Mouse (Mus musculus) kidney, embryonic 15.5 days (tissue): ENCODE data around the gene Actn1. TPM values are rescaled to one million over a fixed set of nuclear protein-coding genes. Genes with fewer than 3 reads are reported as not detected.
"Not testable (repeated sequence)": the region's sequence is repeated elsewhere in the genome, so short reads cannot be mapped to it uniquely, and the experiment has no call there.

Experiments used
- ATAC-seq: fragments of 200-750 bp; cut with Nextera tagmentation; replicated peaks from 2 replicates; pipeline ENCODE4 v1.8.0; 2017; ENCODE audit warnings: moderate TSS enrichment; ENCODE audit not compliant: low FRiP score
- H3K27ac ChIP-seq: fragments of 300-500 bp; sonication (generic); 2 replicates; pipeline ENCODE4 v1.5.1; 2015; ENCODE audit warnings: mild to moderate bottlenecking, inconsistent platforms
- H3K27me3 ChIP-seq: fragments of 300-500 bp; sonication (generic); 2 replicates; pipeline ENCODE4 v1.6.1; 2015; ENCODE audit warnings: inconsistent platforms
- H3K36me3 ChIP-seq: fragments of 300-500 bp; sonication (generic); 2 replicates; pipeline ENCODE4 v1.6.1; 2015; ENCODE audit warnings: inconsistent platforms
- H3K4me1 ChIP-seq: fragments of 300-500 bp; sonication (generic); 2 replicates; pipeline ENCODE4 v1.6.1; 2015; ENCODE audit warnings: inconsistent platforms
- H3K4me2 ChIP-seq: fragments of 300-500 bp; sonication (generic); 2 replicates; pipeline ENCODE4 v1.6.1; 2015; ENCODE audit warnings: moderate library complexity, mild to moderate bottlenecking, inconsistent platforms
- H3K4me3 ChIP-seq: fragments of 300-500 bp; sonication (generic); replicated peaks from 2 replicates; pipeline ENCODE4 v1.5.1; 2015; ENCODE audit warnings: mild to moderate bottlenecking, inconsistent platforms
- H3K9ac ChIP-seq: fragments of 300-500 bp; sonication (generic); 2 replicates; pipeline ENCODE4 v1.6.1; 2015; ENCODE audit warnings: mild to moderate bottlenecking, inconsistent platforms
- H3K9me3 ChIP-seq: fragments of 300-500 bp; sonication (generic); replicated peaks from 2 replicates; pipeline ENCODE4 v1.6.1; 2016; ENCODE audit warnings: inconsistent platforms
- WGBS: fragments of 180-500 bp; shearing (Covaris S2); methylation state at CpG from one replicate; pipeline ENCODE4 v1.1.7; 2015; ENCODE audit warnings: mixed read lengths; 5-methylcytosine and 5-hydroxymethylcytosine counted together
- polyA plus RNA-seq: library from polyadenylated mRNA; unstranded; fragments of >200 nt; fragmentation: Nextera tagmentation; extraction: Ambion mirVana; gene quantifications from 2 replicates; pipeline ENCODE4 v1.2.1, GENCODE M21; 2015

Gene Actn1
- polyA plus RNA-seq, 1 experiment from 2014 or later, result 47.6 TPM

DNA sequence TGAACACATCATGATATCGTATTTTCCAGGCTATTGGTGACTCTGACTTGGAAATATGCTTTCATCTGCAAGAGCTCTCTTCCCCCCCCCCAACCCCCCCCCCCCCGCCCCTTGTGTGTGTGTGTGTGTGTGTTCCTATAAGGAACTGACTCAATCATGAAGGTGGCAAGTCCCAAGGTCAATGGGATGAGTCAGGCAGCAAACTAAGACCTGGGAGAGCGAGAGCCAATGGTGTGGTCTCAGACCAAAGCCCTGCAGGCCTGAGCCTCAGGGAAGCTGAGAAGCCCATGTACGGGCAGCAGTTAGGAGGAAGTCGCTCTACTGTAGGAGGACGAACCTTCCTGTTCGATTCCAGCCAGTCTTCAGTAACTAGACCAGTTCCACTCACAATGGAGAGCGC lies 17.3 kb upstream of the Actn1 start:
- H3K9ac ChIP-seq, result no peak overlapping the region
- no peak for ATAC-seq
- H3K36me3 ChIP-seq, result no peaks in the 10 kb centered on the region
- H3K27me3 ChIP-seq, result no peaks in the 10 kb centered on the region
- H3K9me3 ChIP-seq, result no peaks in the 10 kb centered on the region
- peaks cover 29% of the 10 kb centered on the region for H3K4me1 ChIP-seq
- no peak overlapping the region for H3K4me3 ChIP-seq
- H3K4me2 ChIP-seq, result no peak overlapping the region
- 85% methylated on average over 7 of the region's 8 CpGs for WGBS
- no peak overlapping the region for H3K27ac ChIP-seq

DNA sequence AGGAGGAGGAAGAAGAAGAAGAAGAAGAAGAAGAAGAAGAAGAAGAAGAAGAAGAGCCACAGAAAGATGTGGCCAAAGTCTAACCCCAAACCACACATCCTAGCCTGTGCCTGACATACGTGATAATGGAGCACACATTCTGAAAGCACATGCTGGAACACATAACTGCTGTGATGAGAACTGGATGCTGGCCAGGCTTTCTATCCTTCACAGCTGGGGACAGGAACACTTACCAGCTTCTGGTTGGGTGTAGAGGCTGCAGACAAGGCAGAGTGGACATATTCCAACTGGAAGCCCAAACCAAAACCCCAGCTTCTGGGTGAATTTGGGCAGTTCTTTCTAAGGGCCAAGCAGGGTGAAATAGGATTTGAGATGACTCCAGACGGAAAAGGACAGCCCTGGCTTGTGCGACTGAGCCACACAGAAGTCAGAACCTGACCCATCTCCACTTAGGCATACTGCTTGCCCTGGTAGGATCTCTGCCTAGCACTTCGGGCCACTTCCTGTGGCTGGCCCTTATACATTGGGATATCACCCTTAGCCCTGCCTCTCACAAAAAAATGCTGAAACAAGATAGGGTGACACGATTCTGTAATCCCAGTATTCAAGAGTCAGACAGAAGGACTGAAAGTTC lies 15.1 kb upstream of the Actn1 start:
- no peak for ATAC-seq
- H3K4me2 ChIP-seq, result no peak overlapping the region
- no peak overlapping the region for H3K9ac ChIP-seq
- H3K4me1 ChIP-seq, result peaks cover 28% of the 10 kb centered on the region
- H3K4me3 ChIP-seq, result no peak overlapping the region
- WGBS, result 85% methylated on average over 5 of the region's 5 CpGs
- no peaks in the 10 kb centered on the region for H3K27me3 ChIP-seq
- H3K9me3 ChIP-seq, result no peaks in the 10 kb centered on the region
- H3K36me3 ChIP-seq, result no peaks in the 10 kb centered on the region
- H3K27ac ChIP-seq, result 0 out of 2 replicates have a peak overlapping the region, but pooled peaks have one; percentile 27

DNA sequence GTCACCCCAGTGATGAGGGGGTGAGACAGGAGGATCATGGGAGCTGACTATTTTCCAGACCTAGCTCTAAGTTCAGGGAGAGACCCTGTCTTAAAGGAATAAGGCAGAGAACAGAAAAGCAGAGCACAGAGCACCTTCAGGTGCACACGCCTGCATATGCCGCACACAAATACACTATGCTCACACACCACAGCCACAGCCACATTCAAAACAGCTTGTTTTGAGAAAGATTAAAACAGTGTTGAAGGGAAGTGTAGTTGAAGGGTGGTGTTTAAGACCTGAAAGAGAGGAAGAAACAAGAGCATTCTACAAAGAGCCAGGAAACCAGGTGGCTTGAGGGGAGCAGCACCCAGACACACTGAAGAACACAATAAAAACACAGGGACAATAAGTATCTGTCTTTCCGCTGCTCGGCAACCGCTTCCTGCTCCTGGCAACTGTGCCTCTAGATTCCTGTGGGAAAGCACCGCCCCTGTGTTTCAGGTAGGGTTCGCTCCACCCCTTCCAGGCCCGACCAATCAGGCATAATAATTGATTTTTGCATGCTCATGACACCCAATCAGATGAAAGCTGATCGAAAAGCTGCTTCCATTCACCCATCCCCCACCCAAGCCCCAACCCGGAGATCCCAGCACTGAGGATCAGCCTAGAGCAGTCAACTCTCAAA lies 13.0 kb upstream of the Actn1 start:
- H3K4me3 ChIP-seq, result no peak overlapping the region
- 26% methylated on average over 10 of the region's 10 CpGs for WGBS
- H3K4me1 ChIP-seq, result peaks cover 30% of the 10 kb centered on the region
- H3K4me2 ChIP-seq, result peak overlapping the region; percentile 41
- H3K27me3 ChIP-seq, result no peaks in the 10 kb centered on the region
- no peaks in the 10 kb centered on the region for H3K9me3 ChIP-seq
- H3K9ac ChIP-seq, result no peak overlapping the region
- peak; percentile 73 for ATAC-seq
- peak overlapping the region; percentile 66 for H3K27ac ChIP-seq
- H3K36me3 ChIP-seq, result no peaks in the 10 kb centered on the region

DNA sequence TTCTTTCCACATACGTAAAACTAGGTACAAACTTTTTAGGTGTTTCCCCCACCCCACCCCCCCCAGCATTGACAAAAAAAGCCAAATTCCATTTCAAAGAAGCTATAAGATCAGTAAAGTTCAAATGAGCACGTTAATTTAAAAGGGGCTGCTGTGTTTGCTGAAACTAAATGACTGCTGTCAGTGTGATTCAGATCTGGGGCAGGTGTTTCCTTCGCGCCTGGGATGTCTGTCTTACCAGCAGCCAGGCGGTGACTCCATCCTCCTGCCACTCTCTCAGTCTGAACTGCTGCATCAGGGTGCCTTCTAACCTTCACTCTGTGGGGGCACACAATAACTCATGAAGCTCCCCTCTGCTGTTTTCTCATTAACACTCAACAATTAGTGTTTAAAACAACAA lies 11.6 kb upstream of the Actn1 start:
- peaks cover 30% of the 10 kb centered on the region for H3K4me1 ChIP-seq
- 37% methylated on average over 5 of the region's 5 CpGs for WGBS
- no peak overlapping the region for H3K4me3 ChIP-seq
- H3K4me2 ChIP-seq, result no peak overlapping the region
- no peaks in the 10 kb centered on the region for H3K36me3 ChIP-seq
- H3K9me3 ChIP-seq, result no peaks in the 10 kb centered on the region
- H3K27ac ChIP-seq, result no peak overlapping the region
- ATAC-seq, result no peak
- H3K9ac ChIP-seq, result no peak overlapping the region
- H3K27me3 ChIP-seq, result no peaks in the 10 kb centered on the region

GRCm38 (mm10) chr12:80270924-80271323 lies 10.8 kb upstream of the Actn1 start:
- WGBS, result 6% methylated on average over 3 of the region's 3 CpGs
- no peaks in the 10 kb centered on the region for H3K9me3 ChIP-seq
- H3K27ac ChIP-seq, result peak overlapping the region; percentile 70
- H3K4me2 ChIP-seq, result no peak overlapping the region
- H3K36me3 ChIP-seq, result no peaks in the 10 kb centered on the region
- no peak overlapping the region for H3K4me3 ChIP-seq
- H3K27me3 ChIP-seq, result no peaks in the 10 kb centered on the region
- no peak; the same call in 1 of the 2 replicates for ATAC-seq
- no peak overlapping the region for H3K9ac ChIP-seq
- H3K4me1 ChIP-seq, result peaks cover 28% of the 10 kb centered on the region

GRCm38 (mm10) chr12:80269303-80269702 lies 9.1 kb upstream of the Actn1 start:
- no peak overlapping the region for H3K4me3 ChIP-seq
- H3K4me1 ChIP-seq, result peaks cover 24% of the 10 kb centered on the region
- H3K4me2 ChIP-seq, result no peak overlapping the region
- H3K9ac ChIP-seq, result no peak overlapping the region
- no peak overlapping the region for H3K27ac ChIP-seq
- H3K27me3 ChIP-seq, result no peaks in the 10 kb centered on the region
- 76% methylated on average over 2 of the region's 2 CpGs for WGBS
- H3K9me3 ChIP-seq, result no peaks in the 10 kb centered on the region
- no peaks in the 10 kb centered on the region for H3K36me3 ChIP-seq
- ATAC-seq, result no peak

DNA sequence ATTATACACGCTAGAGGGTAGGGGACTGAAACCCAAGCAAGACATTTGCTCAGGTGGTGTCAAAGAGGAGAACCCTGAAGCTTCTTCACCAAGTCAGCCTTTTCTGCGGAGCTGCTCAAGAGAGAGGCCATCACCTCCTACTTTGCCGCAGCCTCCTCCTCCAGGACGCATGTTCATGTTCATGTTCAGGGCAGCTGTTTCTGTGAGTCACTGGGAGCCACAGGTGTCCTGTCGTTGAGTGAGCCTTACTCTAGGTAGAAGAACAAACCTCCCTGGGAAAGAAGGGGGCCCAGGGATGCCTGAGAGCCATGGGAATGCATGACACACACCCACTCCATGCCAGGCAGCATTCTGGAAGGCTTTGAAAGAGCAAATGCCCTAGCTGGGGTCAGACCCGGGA lies 7.8 kb upstream of the Actn1 start:
- no peaks in the 10 kb centered on the region for H3K9me3 ChIP-seq
- no peaks in the 10 kb centered on the region for H3K36me3 ChIP-seq
- H3K4me2 ChIP-seq, result no peak overlapping the region
- WGBS, result 81% methylated on average over 6 of the region's 6 CpGs
- no peak overlapping the region for H3K9ac ChIP-seq
- H3K4me3 ChIP-seq, result no peak overlapping the region
- H3K27ac ChIP-seq, result no peak overlapping the region
- no peaks in the 10 kb centered on the region for H3K27me3 ChIP-seq
- peaks cover 16% of the 10 kb centered on the region for H3K4me1 ChIP-seq
- ATAC-seq, result no peak

GRCm38 (mm10) chr12:80264388-80264787 lies 4.2 kb upstream of the Actn1 start:
- H3K36me3 ChIP-seq, H3K9me3 ChIP-seq, ATAC-seq, H3K4me3 ChIP-seq, H3K4me2 ChIP-seq, H3K9ac ChIP-seq, H3K27me3 ChIP-seq, H3K27ac ChIP-seq: not testable (repeated sequence)
- H3K4me1 ChIP-seq, result peaks cover 11% of the 10 kb centered on the region
- 76% methylated on average over 7 of the region's 7 CpGs for WGBS

- H3K27ac ChIP-seq, result peak overlapping the region; percentile 99
- peaks cover 37% of the 10 kb centered on the region for H3K4me1 ChIP-seq
- 12% methylated on average over 25 of the region's 25 CpGs for WGBS
- H3K9ac ChIP-seq, result peak overlapping the region; percentile 87
- peak overlapping the region; percentile 89 for H3K4me2 ChIP-seq
- H3K9me3 ChIP-seq, result no peaks in the 10 kb centered on the region
- ATAC-seq, result peak; percentile 49
- peak overlapping the region; percentile 95 for H3K4me3 ChIP-seq
- no peaks in the 10 kb centered on the region for H3K36me3 ChIP-seq
- no peaks in the 10 kb centered on the region for H3K27me3 ChIP-seq
Measured at GRCm38 (mm10) chr12:80260744-80261695, 849 bp upstream of the Actn1 start.

DNA sequence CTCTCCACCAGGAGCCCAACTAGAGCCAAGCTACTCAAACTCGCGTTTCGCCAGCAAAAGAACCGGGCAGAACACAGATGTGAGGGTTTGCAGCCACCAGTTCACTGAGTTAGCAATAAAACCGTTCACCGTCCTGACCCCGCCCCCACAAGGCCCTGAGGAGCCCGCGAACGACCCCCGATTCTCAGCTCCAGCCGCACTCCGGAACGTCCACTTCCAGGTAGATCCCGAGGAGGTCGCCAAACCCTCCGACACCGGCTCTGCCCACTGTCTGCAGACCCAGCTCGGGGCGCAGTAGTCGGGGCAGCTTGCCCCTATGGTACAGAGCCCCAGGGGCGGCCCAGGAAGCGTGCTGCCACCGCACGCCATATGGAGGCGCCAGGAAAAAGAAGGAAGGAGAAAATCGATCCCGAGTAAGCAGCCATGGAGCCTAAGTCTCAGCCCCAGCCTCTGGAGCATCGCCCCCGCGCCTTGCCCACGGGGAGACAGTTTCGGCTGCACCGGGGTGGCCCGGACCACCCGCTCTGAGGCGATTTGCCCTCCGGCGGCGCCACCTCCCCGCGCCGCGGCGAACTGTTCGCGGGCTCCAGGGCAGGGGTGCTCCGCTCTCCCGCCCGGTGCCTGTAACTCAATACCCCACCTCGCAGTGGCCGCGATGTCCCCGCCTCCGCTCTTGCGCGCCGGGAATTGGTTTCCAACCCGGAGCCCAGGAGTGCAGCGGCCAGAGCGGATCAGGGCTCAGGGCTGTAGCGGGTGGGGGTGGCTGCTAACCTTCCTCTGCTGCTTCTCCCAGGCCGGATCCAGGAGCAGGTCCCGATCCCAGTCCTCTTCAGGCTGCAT lies 735 bp downstream of the Actn1 start:
- H3K4me1 ChIP-seq, result peaks cover 40% of the 10 kb centered on the region
- peak overlapping the region; percentile 89 for H3K4me2 ChIP-seq
- ATAC-seq, result peak; percentile 88
- H3K27ac ChIP-seq, result peak overlapping the region; percentile 99
- H3K4me3 ChIP-seq, result peak overlapping the region; percentile 95
- H3K9me3 ChIP-seq, result no peaks in the 10 kb centered on the region
- peak overlapping the region; percentile 87 for H3K9ac ChIP-seq
- no peaks in the 10 kb centered on the region for H3K27me3 ChIP-seq
- under 1% methylated on average over 63 of the region's 64 CpGs for WGBS
- H3K36me3 ChIP-seq, result no peaks in the 10 kb centered on the region

- no peaks in the 10 kb centered on the region for H3K36me3 ChIP-seq
- no peaks in the 10 kb centered on the region for H3K27me3 ChIP-seq
- peak overlapping the region; percentile 89 for H3K4me2 ChIP-seq
- peaks cover 47% of the 10 kb centered on the region for H3K4me1 ChIP-seq
- no peak for ATAC-seq
- peak overlapping the region; percentile 99 for H3K27ac ChIP-seq
- WGBS, result under 1% methylated on average over 20 of the region's 22 CpGs
- H3K4me3 ChIP-seq, result peak overlapping the region; percentile 95
- no peaks in the 10 kb centered on the region for H3K9me3 ChIP-seq
- H3K9ac ChIP-seq, result peak overlapping the region; percentile 87
Measured at GRCm38 (mm10) chr12:80258520-80259215, 1.5 kb downstream of the Actn1 start.
